Mouse (Mus musculus): ENCODE measurements around the gene Fam110a.

- TF ChIP-seq GATA1 (IDR thresholded peaks at IDR 0.05; ENCODE audit: borderline replicate concordance, low read length) (no peak), FLI1 (IDR thresholded peaks at IDR 0.05; ENCODE audit: low read length) (no peak)
These were observed 16.5 kb upstream of the Fam110a start, which contains the start of gene Slc52a3 for GRCm38 (mm10) chr2:151996229-151997189.

Data from megakaryocyte, embryonic 14.5 days (primary cell).